Mouse (Mus musculus): Measurements from ENCODE around the gene Osbpl10. TPM values are rescaled to one million over a fixed set of nuclear protein-coding genes. Genes with fewer than 3 reads are reported as not detected.
A peak's percentile ranks its signal among the peaks of the same experiment; 100 is the strongest.

Osbpl10 gene
- polyA plus RNA-seq, 1 experiment, result 27.5 TPM

DNA sequence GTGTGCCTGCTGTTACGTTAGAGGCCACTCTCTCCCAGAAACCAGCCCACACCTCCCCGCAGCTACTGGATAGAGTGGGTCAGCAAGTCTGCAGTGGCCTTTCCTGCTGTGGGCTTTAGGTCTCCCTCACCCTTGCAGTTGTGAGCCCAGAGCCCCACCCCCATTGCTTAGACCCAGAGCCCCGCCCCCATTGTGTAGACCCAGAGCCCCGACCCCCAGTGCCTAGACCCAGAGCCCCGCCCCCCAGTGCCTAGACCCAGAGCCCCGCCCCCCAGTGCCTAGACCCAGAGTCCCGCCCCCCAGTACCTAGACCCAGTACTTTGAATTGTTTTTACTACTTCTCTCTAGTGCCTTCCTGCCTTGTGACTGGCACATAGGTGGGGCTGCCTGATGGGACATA lies 70.5 kb downstream of the Osbpl10 start:
- Histone ChIP-seq H3K27ac (ENCODE audit: insufficient read depth, low read depth, low read length) (no peak overlapping the region), H3K27me3 (ENCODE audit: control insufficient read depth, insufficient read depth, low read length) (no peaks in the 10 kb centered on the region), H3K36me3 (ENCODE audit: control insufficient read depth, insufficient read depth, low read length) (no peaks in the 10 kb centered on the region), H3K4me3 (ENCODE audit: low read depth, low read length) (no peak overlapping the region), H3K4me1 (ENCODE audit: control insufficient read depth, insufficient read depth, insufficient read length, low read length) (peaks cover 35% of the 10 kb centered on the region)
- no peak for TF ChIP-seq POLR2A (IDR thresholded peaks at IDR 0.05; ENCODE audit: low read depth, low read length)
- TF ChIP-seq CTCF (IDR thresholded peaks at IDR 0.05; ENCODE audit: extremely low read depth, insufficient read length, insufficient replicate concordance, low read depth, low read length), result no peak
- 56% methylated on average over 7 of the region's 7 CpGs for WGBS

DNA sequence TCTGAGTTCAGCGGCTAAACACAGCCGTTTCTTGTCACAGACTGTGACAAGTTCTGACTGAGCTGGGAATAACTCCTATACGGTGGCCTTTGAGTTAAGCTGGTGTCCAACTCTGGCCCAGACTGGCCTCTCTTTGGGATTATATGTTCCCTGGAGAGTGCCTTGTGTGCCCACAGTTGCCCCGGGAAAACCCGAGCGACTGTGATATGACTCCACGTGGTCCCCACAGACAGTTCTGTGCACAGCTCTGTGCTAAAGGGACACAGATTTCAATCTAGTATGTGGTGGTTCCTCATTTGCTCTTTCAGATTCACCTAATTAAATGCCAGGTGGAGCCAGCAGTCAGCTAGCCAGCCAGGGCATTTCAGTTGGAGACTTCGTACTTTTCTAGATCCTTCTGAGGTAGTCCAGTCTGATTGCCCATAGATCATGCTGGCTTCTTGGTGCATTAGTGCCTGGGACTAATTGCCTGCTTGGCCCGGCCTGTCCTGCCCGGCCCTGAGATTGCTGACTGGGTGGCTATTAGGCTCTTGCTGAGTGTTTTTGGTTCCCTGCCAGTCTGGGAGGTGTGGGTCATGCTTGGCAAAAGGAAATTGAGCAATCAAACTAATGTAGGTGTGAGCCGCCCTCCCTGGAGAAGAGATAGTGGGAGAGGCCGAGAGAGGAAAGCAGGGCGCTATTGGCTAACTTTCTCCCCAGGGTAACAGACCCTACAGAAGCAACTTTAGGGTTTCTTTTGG lies 71.8 kb downstream of the Osbpl10 start:
- Histone ChIP-seq H3K36me3 (ENCODE audit: control insufficient read depth, insufficient read depth, low read length) (no peaks in the 10 kb centered on the region), H3K27me3 (ENCODE audit: control insufficient read depth, insufficient read depth, low read length) (no peaks in the 10 kb centered on the region), H3K27ac (ENCODE audit: insufficient read depth, low read depth, low read length) (peak overlapping the region; percentile 89), H3K4me3 (ENCODE audit: low read depth, low read length) (no peak overlapping the region), H3K4me1 (ENCODE audit: control insufficient read depth, insufficient read depth, insufficient read length, low read length) (peaks cover 41% of the 10 kb centered on the region)
- 24% methylated on average over 13 of the region's 13 CpGs for WGBS
- no peak for TF ChIP-seq POLR2A (IDR thresholded peaks at IDR 0.05; ENCODE audit: low read depth, low read length)
- TF ChIP-seq CTCF (IDR thresholded peaks at IDR 0.05; ENCODE audit: extremely low read depth, insufficient read length, insufficient replicate concordance, low read depth, low read length), result no peak

DNA sequence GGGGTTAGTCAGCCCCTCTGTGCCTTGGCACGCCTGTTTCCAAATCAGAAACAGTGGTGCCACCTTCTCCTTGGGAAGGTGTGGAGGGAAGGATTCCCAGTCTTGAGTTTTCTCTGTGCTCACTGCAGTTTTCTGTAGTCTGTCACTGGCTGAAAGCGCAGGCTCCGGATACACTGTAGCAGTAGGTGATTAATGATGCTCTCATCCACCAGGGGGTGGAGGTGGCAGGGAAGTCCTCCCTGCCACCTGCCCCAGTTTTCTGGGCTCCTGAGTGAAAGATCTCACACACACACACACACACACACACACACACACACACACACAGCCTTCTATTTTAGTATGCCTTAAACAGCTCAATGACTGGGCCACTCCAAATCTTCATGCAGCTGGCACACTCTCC lies 73.6 kb downstream of the Osbpl10 start:
- Histone ChIP-seq H3K27me3 (ENCODE audit: control insufficient read depth, insufficient read depth, low read length) (no peaks in the 10 kb centered on the region), H3K4me1 (ENCODE audit: control insufficient read depth, insufficient read depth, insufficient read length, low read length) (peaks cover 43% of the 10 kb centered on the region), H3K4me3 (ENCODE audit: low read depth, low read length) (no peak overlapping the region), H3K27ac (ENCODE audit: insufficient read depth, low read depth, low read length) (no peak overlapping the region), H3K36me3 (ENCODE audit: control insufficient read depth, insufficient read depth, low read length) (no peaks in the 10 kb centered on the region)
- WGBS, result 74% methylated on average over 3 of the region's 3 CpGs
- TF ChIP-seq CTCF (IDR thresholded peaks at IDR 0.05; ENCODE audit: extremely low read depth, insufficient read length, insufficient replicate concordance, low read depth, low read length) (no peak), POLR2A (IDR thresholded peaks at IDR 0.05; ENCODE audit: low read depth, low read length) (no peak)

DNA sequence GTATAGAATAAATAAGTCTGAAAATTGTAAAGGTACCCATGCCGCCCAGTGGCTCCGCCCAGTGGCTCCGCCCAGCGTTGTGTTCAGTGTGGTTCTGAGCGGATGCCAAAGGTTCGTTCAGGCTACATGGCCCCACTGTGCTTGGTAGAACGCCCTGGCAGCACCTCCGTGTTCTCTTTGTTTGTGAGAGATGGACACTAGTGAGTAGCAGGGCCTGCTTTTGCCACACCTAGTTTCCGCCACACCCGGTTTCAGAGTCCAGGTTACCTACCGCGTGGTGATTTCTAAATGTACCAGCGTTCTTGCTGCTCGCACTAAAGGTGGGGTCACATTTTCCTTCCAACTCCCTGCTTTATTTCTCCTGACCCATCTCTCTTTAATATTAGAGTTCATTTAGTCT lies 75.4 kb downstream of the Osbpl10 start:
- Histone ChIP-seq H3K27ac (ENCODE audit: insufficient read depth, low read depth, low read length) (peak overlapping the region; percentile 95), H3K4me3 (ENCODE audit: low read depth, low read length) (peak overlapping the region; percentile 41), H3K36me3 (ENCODE audit: control insufficient read depth, insufficient read depth, low read length) (no peaks in the 10 kb centered on the region), H3K27me3 (ENCODE audit: control insufficient read depth, insufficient read depth, low read length) (no peaks in the 10 kb centered on the region), H3K4me1 (ENCODE audit: control insufficient read depth, insufficient read depth, insufficient read length, low read length) (peaks cover 31% of the 10 kb centered on the region)
- TF ChIP-seq POLR2A (IDR thresholded peaks at IDR 0.05; ENCODE audit: low read depth, low read length) (no peak), CTCF (IDR thresholded peaks at IDR 0.05; ENCODE audit: extremely low read depth, insufficient read length, insufficient replicate concordance, low read depth, low read length) (peak; percentile 24; the same call in 1 of the 2 replicates)
- WGBS, result 39% methylated on average over 14 of the region's 14 CpGs

DNA sequence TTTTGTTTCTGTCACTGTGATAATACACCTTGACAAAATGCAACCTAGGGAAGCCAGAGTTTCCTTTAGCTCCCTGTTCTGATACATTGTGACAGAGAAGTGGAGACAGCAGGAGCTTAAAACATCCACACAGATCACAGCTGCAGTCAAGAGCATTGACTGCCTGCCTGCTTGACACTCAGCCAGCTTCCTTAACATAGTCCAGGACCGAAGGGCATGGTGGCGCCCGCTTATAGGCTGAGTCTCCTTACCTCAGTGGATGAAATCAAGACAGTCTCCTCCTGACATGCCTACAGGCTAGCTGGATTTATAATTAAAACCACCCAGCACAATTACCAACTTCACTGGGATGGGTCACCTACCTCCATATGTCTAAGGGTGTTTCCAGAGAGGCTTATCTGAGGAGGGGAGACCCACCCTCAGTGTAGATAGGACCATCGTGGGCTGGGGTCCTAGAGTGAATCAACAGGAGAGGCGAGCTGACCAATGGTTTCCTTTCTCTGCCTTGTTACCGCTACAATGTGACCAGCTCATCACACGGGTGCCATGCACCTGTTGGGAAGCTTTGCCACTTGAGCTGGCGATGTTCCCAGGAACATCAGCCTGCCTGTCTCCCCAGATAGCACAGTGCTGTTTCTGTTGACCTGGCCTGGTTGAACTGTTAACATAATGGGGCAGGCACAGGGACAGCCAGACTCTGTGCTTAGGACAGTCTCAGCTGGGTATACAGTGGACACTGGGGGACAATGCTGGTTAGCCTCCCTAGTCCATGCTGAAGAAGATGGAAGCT lies 76.9 kb downstream of the Osbpl10 start:
- H3K36me3 ChIP-seq (ENCODE audit: control insufficient read depth, insufficient read depth, low read length), result no peaks in the 10 kb centered on the region
- H3K4me1 ChIP-seq (ENCODE audit: control insufficient read depth, insufficient read depth, insufficient read length, low read length), result peaks cover 28% of the 10 kb centered on the region
- peak overlapping the region; percentile 95 for H3K27ac ChIP-seq (ENCODE audit: insufficient read depth, low read depth, low read length)
- TF ChIP-seq CTCF (IDR thresholded peaks at IDR 0.05; ENCODE audit: extremely low read depth, insufficient read length, insufficient replicate concordance, low read depth, low read length) (no peak), POLR2A (IDR thresholded peaks at IDR 0.05; ENCODE audit: low read depth, low read length) (0 out of 2 replicates have a peak, but pooled peaks have one; percentile 33)
- 26% methylated on average over 8 of the region's 8 CpGs for WGBS
- no peaks in the 10 kb centered on the region for H3K27me3 ChIP-seq (ENCODE audit: control insufficient read depth, insufficient read depth, low read length)
- H3K4me3 ChIP-seq (ENCODE audit: low read depth, low read length), result 0 out of 2 replicates have a peak overlapping the region, but pooled peaks have one; percentile 7

DNA sequence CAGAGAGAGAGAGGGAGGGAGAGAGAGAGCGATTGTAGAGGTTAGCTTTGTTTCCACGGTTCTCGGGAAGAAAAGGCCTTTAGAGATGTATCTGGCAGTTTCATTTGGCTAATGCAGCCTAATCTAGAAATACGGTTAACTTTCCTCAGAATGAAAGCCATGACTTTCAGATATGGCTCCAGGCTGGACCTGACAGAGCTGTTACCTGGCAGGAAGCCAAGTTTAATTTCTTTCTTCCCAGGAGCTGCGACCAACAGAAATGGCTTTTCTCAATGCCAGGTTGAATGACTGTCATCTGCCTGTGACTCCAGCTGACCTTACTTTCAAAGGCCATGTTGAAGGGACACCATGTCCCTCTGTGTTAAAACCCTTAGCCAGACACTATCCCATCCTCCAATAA lies 80.4 kb downstream of the Osbpl10 start:
- WGBS, result 34% methylated on average over 5 of the region's 5 CpGs
- Histone ChIP-seq H3K27me3 (ENCODE audit: control insufficient read depth, insufficient read depth, low read length) (no peaks in the 10 kb centered on the region), H3K27ac (ENCODE audit: insufficient read depth, low read depth, low read length) (no peak overlapping the region)

DNA sequence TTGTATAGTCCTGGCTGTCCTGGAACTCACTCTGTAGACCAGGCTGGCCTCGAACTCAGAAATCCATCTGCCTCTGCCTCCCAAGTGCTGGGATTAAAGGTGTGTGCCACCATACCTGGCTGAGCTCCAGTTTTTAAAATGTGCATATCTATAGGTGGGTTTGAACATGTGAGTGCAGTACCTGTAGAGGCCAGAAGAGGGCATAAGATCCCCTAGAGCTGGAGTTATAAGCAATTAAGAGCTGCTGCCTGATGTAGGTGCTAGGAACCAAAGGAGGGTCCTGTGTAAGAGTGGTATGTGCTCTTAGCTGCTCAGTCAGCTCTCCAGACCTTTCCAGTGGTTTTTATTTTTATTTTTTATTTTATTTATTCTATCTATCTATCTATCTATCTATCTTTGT lies 86.5 kb downstream of the Osbpl10 start:
- H3K4me3 ChIP-seq (ENCODE audit: low read depth, low read length), result no peak overlapping the region
- 98% methylated on average over 1 of the region's 1 CpGs for WGBS
- H3K27me3 ChIP-seq (ENCODE audit: control insufficient read depth, insufficient read depth, low read length), result no peaks in the 10 kb centered on the region
- TF ChIP-seq POLR2A (IDR thresholded peaks at IDR 0.05; ENCODE audit: low read depth, low read length) (no peak), CTCF (IDR thresholded peaks at IDR 0.05; ENCODE audit: extremely low read depth, insufficient read length, insufficient replicate concordance, low read depth, low read length) (no peak)
- no peaks in the 10 kb centered on the region for H3K4me1 ChIP-seq (ENCODE audit: control insufficient read depth, insufficient read depth, insufficient read length, low read length)
- H3K36me3 ChIP-seq (ENCODE audit: control insufficient read depth, insufficient read depth, low read length), result peaks cover 9% of the 10 kb centered on the region
- no peak overlapping the region for H3K27ac ChIP-seq (ENCODE audit: insufficient read depth, low read depth, low read length)

More for the DNA sequence above, 80.4 kb downstream of the Osbpl10 start:
- TF ChIP-seq CTCF (IDR thresholded peaks at IDR 0.05; ENCODE audit: extremely low read depth, insufficient read length, insufficient replicate concordance, low read depth, low read length) (no peak), POLR2A (IDR thresholded peaks at IDR 0.05; ENCODE audit: low read depth, low read length) (no peak)
- no peak overlapping the region for H3K4me3 ChIP-seq (ENCODE audit: low read depth, low read length)
- peaks cover 17% of the 10 kb centered on the region; the same call in 1 of the 2 replicates for H3K4me1 ChIP-seq (ENCODE audit: control insufficient read depth, insufficient read depth, insufficient read length, low read length)
- H3K36me3 ChIP-seq (ENCODE audit: control insufficient read depth, insufficient read depth, low read length), result peaks cover 2% of the 10 kb centered on the region; the same call in 1 of the 2 replicates

Measured in small intestine, adult 2 months (tissue).